Mouse (Mus musculus): Measurements from ENCODE around the gene Arid4a. TPM values are rescaled to one million over a fixed set of nuclear protein-coding genes. Genes with fewer than 3 reads are reported as not detected.
"Not testable (repeated sequence)": the region's sequence is repeated elsewhere in the genome, so short reads cannot be mapped to it uniquely, and the experiment has no call there.

Gene Arid4a
- total RNA-seq, 4 experiments from 2014 or later: 6.7 to 8.4 (median 7.3) TPM

DNA sequence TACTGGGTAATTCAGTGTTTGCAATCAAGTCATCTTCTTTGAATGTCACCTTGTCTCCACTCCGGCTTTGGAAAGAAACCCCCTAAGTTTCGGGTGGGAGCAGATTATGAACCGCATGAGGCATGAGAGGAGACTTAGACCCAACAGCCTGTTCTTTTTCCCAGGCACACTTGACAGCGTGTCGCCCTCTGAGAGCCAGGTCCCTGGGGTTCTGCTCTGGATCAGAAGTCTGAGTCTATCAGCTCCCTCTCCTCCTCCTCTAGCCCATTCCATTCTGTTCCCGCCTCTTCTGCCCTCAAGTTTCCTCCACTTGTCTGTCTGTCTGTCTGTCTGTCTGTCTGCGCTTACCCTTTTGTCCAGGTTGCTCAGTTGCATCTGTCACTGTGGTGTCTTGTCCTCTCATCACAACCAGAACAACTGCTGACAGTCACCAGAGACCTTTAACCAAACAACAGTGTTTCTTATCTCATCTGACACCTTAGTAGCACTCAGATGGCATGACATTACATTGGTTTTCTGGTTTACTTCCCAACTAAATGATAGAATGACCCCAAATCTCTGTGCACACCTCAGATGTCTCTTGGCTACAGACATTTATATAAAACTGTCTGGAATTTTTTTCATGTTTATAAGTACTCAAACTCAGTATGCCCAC, 36.7 kb downstream of the Arid4a start:
- DNase-seq (ENCODE audit: low spot score in 2 of 2): no peak

DNA sequence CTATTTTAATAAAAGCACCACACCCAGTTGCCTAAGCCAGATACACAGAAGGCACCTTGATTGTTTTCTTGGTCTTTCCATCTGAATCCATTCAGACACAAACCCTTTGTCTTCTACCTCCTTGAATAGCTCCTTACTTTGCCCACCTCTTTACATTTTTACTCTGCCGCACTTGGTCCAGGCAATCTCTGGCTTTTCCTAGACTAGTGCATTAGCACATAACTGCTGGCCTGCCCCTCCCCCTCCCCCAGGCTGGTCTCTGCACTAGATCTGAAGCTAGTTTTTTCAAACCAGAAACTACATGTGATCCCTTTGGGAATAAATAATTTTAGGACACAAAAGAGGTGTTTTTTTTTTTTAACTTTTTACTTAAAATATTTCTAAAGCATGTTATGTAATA, 37.2 kb downstream of the Arid4a start:
- DNase-seq (ENCODE audit: low spot score in 2 of 2): no peak

DNA sequence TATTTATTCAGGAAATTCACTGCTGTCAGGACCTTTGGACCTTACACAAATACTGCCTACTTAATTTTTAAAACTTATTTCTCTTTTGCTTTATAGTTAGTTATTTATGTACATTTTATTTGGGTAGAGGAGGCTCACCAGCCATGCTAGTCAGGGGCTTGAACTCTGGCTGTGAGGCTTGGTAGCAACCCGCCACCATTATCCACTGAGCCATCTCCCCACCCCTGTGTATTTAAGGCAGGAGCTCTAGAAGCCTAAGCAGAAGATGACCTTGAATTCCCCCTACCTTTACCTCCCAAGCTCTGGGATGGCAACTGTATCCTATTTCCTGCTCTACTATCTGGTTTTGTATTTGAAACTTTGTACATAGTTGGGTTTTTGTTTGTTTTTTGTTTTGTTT, 37.7 kb downstream of the Arid4a start:
- DNase-seq (ENCODE audit: low spot score in 2 of 2): no peak

DNA sequence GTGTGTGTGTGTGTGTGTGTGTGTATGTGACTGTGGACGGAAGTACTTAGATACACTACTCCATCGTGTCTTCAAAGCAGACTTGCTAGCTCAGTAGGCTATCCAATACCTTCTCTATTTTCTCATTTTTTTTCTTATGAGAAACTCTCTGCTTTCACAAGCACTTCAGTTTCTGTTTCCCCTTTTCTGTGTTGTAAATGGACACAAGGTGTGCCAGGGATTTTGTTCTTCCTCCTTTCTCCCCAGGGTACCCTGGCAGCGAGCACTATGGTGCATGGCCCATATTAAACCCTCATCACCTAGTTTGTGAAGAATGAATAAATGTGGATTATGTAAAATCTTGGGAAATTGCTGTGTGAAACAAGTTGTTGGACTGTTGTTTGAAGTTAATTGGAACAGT, 39.7 kb downstream of the Arid4a start:
- DNase-seq (ENCODE audit: low spot score in 2 of 2): no peak

DNA sequence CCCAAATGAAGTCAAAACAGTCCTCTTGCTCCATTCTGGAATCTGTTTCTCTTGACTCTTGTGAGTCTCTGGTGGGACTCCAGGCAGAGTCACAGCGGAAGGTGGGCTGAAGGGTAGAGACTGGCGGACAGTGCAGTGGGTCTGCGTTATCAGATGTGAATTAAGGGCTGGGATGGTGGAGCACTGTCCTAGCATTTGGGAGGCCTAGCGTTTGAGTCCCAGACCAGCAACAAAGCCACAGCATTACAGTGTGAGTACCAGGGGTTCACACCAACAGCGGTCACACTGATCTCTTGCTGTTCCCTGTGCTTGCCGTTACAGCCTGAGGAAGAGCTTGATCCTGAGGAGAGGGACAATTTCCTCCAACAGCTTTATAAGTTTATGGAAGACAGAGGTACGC, 44.0 kb downstream of the Arid4a start:
- DNase-seq (ENCODE audit: low spot score in 2 of 2): no peak

DNA sequence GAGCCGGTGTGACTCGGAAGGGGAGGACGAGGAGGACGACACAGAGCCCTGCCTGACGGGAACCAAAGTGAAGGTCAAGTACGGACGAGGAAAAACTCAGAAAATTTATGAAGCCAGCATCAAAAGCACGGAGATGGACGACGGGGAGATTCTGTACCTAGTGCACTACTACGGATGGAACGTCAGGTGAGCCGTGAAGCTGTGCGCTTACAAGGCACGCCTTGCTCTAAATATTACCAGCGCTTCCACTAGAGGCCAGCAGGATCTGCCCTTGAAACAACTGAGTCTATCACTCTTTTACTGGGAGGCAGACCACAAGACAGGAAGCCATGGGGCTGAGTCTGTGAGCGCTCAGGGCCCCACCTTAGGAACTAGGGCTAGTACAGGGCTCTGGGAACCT, 54.1 kb downstream of the Arid4a start:
- no peak for DNase-seq (ENCODE audit: low spot score in 2 of 2)

DNA sequence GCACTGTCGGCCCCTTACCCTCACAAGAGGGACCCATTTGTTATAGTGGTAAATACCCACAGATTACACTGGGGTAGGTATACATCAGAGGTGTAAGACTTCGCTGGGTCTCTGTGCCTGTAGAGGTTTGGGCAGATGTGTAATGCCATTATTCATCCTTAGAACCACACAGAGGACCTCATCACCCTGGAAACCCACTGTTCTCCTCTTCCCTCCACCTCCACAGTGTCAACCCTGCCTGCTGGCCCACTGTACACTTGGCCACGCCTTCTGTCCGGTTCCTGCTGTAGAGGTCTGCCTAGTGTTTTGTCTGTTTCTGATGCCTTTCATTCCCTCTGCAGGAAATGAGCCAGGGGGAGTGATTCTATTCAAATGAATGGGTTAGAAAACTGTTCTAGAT, 56.3 kb downstream of the Arid4a start:
- DNase-seq (ENCODE audit: low spot score in 2 of 2): no peak

DNA sequence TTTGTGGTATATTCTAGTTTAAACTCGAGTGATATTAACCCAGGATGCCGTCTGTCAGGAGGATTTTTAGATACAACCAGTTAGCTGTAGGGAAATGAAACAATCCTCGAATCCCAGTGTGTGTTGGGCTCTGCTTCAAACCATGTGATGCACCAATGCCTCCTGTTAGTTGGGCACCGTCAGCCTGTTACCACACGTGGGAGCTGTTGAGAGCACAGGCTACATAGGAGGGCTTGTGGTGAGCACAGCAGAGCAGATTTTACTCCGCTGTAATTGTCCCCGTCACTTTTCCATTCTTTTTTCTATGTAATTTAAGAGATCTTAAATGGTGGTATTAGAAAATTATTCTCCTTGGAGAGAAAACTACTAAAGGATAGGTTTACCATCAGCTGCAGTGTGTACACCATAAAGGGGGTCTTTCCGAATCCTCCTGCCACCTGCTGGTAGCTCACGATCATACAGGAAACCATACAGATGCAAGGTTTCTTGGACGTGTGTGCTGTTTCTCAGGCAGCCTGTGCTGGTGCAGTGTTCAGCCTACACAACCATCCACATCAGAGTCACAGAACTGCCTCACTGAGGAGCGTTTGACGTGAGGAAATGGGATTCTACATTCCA, 57.4 kb downstream of the Arid4a start:
- DNase-seq (ENCODE audit: low spot score in 2 of 2): no peak

DNA sequence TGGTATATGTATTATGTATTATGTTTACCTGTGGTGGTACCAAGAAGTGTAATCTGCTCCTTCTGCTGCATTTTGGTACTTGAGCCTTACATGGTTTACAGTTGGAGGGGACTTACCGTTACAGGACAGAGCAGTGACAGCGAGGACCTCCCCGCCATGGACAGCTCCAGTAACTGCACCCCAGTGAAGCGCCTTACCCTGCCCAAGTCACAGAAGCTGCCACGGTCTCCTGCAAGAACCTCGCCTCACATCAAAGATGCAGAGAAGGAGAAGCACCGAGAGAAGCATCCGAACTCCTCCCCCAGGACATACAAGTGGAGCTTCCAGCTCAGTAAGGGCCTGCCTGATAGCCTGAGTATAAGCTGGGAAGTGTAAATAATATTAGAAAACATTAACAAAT, 70.5 kb downstream of the Arid4a start:
- no peak for DNase-seq (ENCODE audit: low spot score in 2 of 2)

DNA sequence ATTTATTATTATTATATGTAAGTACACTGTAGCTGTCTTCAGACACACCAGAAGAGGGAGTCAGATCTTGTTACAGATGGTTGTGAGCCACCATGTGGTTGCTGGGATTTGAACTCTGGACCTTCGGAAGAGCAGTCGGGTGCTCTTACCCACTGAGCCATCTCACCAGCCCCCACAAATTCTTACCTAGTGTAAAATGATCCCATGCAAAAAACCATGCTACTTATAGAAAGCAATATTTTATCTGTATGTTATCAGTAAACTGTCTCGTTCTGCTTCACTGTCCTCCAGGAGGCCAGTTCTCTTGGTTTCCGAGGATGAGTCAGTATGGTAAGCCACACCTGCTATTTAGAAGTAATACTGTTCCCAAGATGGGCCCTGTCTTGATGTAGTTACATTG, 88.5 kb downstream of the Arid4a start:
- not testable (repeated sequence) for DNase-seq (ENCODE audit: low spot score in 2 of 2)

DNA sequence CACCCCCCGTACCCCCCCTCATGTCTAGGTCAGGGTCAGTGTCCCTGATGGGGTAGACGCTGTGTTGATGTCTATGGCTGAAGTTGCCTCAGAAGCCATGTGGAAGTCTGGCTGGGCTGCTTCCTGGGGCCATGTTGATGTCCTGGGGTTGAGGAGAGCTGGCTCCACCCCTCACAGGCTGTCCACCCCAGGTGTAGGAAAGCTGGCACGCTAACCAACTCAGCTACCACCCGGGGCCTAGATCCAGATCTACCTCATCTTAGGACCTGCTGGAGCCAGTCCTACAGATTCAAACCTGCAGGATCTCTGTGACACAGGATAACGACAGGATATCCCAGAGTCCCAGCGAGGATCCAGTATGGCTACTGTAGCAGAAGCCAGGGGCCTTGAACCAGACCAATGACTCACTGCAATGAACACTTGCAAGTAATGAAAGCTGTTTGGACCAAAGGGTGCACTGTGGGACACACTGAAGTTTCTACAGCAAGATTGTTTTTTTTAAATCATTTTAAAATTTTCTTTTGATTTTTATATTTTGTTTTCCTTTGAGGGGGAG, 91.5 kb downstream of the Arid4a start:
- no peak for DNase-seq (ENCODE audit: low spot score in 2 of 2)

DNA sequence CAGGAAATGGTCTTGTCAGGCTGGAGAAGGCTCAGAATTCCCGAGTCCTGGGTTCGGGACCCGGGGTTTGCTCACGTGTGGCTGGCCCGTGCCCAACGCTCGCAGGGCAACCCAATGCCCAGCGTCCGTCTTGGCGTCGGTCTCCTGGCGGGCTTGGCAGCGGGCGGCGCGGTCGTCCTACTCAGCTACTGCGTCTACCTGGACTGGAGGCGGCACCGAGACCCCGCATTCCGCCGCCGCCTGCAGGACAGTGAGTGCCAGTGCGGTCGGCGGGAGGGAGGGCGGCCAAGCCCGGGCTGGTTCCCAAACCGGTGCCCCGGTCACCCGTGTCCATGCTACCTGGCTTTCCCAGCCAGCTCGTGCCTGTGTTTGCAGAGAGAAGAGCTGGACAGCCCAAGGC, 95.5 kb downstream of the Arid4a start, which contains the start of gene Tomm20l:
TSS of gene Tomm20l (plus strand) at position 98 of the 400 bp plus-strand sequence.
- DNase-seq (ENCODE audit: low spot score in 2 of 2): no peak

DNA sequence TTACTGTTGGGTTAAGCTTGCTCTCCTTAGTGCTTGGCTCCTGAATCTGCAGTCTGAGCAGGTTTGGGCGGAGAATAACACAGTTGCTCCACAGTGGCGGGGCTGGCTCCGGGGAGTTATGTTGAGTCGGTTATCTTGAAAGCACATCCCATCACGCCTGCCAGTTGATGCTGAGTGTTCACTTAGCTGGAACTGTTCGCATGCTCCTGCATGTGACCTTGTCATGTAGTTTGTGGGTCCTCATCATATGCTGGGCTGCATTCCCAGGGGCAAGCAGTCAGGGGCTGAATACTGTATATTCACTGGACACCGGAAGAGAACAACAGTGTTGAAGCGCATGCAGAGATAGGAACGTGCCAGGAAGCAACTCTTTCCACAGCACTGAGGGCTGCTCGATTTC, 97.3 kb downstream of the Arid4a start:
- DNase-seq (ENCODE audit: low spot score in 2 of 2): no peak

DNA sequence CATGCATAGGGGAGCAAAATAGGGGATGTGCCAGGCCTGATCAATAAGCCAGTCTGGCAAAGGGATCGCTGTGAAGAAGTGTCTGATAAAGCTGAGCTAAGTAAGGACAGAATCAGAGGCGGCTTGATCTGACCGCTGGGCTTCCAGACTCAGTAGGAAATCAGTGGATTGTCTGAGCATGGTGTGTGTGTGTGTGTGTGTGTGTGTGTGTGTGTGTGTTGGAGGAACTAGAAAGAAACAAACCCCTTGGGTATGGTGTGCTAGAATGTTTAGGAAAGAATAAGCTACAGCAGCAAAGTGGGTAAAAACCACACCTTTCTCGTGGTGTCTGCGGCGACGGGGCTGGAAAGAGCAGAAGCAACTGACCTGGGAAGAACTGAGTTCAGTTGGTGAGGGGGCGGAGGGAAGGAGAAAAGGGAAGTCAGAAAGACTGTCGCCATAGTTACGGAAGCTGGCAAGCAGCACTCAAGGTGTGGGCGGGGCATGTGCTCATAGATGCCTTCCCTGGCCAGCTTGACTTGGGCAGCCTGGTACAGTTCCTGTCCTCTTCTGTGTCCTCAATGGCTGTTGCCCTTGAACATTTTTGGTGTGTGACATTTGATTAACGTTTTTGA, 98.0 kb downstream of the Arid4a start:
- DNase-seq (ENCODE audit: low spot score in 2 of 2): no peak

DNA sequence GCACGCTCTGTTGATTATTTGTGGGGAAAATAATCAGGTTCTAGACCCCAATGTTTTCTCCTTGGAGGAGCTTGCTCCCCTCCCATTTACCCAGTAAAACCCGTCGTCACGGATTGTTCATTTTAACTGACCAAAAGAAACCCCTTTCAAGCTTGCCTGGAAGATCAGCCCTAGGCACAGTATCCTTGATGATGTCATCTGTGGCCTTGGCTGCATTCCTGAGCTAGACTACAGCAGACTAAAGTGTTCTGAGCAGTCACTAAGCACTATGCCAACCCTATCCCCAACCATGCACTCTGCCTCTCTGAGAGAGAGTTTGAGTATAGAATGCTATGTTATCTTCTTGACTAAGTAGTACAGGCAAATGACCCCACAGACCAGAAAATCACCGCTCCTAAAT, 100.6 kb downstream of the Arid4a start:
- no peak for DNase-seq (ENCODE audit: low spot score in 2 of 2)

DNA sequence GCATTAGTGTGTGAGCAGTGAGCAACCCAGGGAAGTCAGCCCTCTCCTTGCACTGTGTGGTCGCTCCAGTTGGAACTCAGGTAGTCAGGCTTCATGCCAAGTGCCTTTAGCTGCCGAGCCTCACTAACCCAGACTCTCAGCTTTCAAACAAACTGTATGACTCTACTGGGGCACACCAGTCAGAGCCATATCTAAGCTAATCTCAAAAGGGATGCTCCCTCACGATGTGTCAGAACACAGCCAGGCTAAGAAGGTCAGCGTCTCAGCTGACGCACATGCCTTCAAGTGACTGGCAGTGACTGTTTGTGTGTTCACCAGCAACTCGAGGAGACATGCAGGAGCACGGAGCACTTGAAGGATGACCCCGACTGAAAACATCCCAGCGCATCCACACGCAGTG, 106.9 kb downstream of the Arid4a start:
- no peak for DNase-seq (ENCODE audit: low spot score in 2 of 2)

DNA sequence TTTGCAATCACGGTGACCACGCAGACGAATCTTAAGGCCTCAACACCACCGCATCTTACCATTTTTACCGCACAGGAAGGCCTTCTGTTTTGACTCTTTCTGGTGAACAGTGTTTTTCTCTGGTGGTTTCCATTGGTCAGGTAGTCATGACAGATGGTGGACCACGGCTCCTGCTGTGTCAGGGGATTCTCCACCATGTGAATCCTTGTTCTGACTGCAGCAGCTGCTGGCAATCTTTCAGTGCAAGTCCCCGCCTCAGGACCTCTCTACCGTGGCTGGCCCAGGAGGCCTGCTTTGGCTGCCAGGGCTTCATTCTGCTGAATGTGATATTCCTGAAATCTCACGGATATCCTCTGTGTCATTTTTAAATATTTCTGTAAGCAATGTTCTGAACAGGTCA, 107.5 kb downstream of the Arid4a start:
- DNase-seq (ENCODE audit: low spot score in 2 of 2): no peak

DNA sequence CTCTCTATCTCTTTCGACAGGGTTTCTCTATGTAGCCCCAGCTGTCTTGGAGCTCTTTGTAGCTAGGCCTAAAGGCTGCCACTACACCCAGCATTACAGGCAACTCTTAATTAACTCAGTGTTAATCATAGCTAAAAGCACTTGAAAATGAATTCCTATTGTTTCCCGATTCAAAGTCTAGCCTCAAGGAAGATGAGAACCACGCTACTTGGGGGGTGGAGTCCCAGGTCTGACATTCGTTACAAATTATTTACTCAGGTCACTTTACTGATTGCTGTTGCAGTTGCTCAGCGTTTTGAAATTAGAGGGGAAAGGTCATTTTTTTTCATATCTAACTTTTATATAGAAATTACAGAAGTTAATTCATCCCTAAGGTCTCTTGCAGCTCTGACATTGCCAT, 119.8 kb downstream of the Arid4a start:
- DNase-seq (ENCODE audit: low spot score in 2 of 2): no peak

DNA sequence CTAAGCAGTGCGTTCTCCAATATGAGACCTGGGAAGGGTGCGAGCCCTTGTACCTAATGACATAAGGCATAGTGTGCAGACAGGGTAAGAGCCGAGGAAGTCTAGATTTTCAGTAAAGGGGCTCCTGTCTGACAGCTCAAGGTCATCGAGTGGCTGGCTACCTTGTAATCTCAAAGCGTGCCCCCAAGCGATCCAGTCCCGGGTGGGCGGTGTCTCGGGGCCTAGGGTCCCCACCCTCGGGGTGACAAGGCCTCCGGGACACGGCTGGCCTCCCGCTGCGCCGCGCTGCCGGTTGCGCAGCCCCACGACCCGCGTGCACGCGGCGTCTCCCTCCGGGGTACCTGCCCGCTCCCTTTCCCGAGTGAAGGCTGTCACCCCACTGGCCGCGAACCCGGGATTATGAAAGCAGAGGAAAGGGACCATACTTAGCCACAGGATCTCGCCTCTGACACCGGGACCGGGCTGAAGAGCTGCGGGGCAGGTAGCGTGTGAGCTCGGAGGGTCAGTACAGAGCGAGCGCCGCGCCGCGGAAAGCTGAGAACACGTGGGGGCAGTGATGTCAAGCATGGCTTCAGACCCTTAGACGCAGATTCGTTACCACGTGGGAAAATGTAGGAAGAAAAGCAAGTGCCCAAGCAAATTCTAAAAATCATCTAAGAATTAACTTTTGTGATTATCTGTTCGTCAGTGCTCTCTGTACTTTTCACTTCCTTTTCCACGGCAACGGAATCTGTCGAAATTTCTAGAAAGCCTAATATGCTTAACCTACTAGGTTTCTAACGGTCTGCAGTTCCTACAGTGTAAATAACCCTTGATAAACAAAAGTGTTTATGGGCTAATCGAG, 120.6 kb downstream of the Arid4a start, which contains the start of the genes Timm9 and 2700049A03Rik:
TSS of gene Timm9 (minus strand) at position 555 of the 844 bp plus-strand sequence.
TSS of gene 2700049A03Rik (plus strand) at position 719 of the 844 bp plus-strand sequence.
- DNase-seq (ENCODE audit: low spot score in 2 of 2): peak; percentile 63 to 68

DNA sequence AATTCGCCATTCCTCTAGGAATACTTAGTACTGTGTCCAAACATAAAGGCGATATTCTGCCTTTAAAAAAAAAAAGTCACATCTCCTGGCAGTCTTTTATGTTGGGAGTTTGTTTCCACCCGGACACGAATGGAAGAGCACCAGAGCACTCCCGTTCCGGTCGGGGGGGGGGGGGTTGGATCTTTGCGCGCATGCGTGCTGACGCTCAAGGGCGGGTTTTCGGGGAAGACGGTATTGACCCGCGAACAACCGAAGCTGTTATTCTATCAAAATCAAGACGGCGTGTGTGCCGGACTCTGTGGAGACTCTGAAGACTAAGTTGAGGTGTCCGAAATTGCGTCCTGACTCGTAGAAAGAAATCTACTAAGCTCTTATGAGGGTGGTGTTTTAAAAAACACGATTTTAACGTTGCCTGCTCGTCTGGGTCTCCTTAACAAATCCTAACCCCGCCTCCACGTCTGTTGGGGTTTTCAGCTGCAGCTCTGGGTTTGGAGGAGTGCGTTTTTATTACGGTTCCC, 121.2 kb downstream of the Arid4a start:
- DNase-seq (ENCODE audit: low spot score in 2 of 2): peak; percentile 49 to 61

DNA sequence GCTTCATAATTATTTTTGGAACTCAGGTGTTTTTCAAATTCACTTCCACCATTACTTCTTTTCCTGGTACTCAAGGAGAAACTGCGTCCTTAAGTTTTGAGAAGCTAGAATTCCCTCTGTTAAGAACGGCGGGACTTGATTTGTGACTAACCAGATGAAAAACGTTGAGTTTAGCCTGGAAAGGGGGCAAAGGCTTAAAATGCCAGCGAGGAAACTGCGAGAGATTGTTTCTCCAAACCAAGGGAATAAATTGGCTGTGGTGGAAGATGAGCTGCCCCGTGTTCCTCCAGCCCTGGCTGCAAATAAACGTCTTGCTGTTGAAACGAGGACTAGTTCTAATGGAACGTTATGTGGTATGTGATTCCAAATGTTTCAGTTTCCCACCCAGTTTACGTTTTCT, 121.9 kb downstream of the Arid4a start:
- DNase-seq (ENCODE audit: low spot score in 2 of 2): no peak

Data from gastrocnemius, adult 8-10 months (tissue).